ENCODE assay signal across 11 mouse cellular contexts in the genomic region with DNA sequence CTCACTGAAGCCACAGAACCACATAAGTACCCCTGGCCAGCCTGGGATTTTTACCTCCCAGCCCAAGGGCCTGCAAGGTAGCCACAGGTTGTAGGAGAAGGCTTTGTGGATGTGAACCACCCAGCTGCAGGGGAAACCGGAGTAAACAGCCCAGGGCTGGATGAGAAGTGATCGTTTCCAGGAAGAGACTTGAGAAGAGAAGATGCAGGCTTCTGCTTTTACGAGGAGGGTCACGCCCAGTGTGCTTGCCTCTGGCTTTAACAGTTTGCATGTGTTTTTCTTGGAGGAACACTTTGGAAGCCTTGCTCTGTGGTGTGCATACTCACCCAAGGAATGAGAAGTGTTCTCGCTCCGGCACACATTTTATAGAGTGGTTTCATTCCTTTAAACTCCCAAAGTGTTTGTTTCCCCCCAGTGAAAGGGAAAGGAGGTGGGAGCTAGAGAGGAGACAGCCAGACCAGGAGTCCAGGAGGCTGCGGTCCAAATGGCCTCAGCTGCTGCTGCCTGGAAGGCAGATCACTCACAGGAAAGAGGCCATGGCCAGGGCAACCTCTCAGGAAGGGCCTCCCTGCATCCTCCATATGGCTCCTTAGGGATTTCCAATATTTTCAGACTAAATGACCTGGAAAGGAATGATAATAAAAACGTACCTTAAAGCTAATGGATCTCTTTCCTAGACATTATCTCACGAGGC.
DNase-seq lines count a peak whose midpoint lies in the region; ATAC-seq lines count a peak whose summit lies in the region.
"Had no signal": no experiment of that assay in that cellular context is flagged by ENCODE, and none has a peak within 500 bp of the region (broad histone marks: within the 10 kb centered on the region; RNA-seq: fewer than 3 reads in every experiment).

No protein-coding gene starts in this region.

- no peaks in the 10 kb centered on the region for H3K9me3 ChIP-seq in heart, embryonic 11.5 days (replicated peaks; ENCODE audit: control insufficient read depth, low read length)
- H3K9me3 ChIP-seq in limb, embryonic 10.5 days (replicated peaks), result no peaks in the 10 kb centered on the region

- ATAC-seq in heart, embryonic 11.5 days (replicated peaks; ENCODE audit: insufficient number of reproducible peaks, low FRiP score, low TSS enrichment), result no peak
- 0 out of 2 replicates have a peak, but pooled peaks have one; percentile 32 for ATAC-seq in common myeloid progenitor, adult 5-6 weeks (replicated peaks; ENCODE audit: low read depth, poor library complexity, severe bottlenecking)
- no peak for ATAC-seq in CD4-positive, CD25-positive, alpha-beta regulatory T cell, adult 4 months

- H3K4me2 ChIP-seq in heart, embryonic 11.5 days, result no peak overlapping the region
- H3K4me2 ChIP-seq: liver, embryonic 11.5 days had no signal

- H3K4me3 ChIP-seq in heart, embryonic 11.5 days (ENCODE audit: low read depth, low read length), result no peak overlapping the region
- H3K4me3 ChIP-seq in limb, embryonic 10.5 days, result no peak overlapping the region

- H3K9ac ChIP-seq in heart, embryonic 11.5 days (ENCODE audit: low read depth, low read length), result no peak overlapping the region

- no peaks in the 10 kb centered on the region for H3K36me3 ChIP-seq in heart, embryonic 11.5 days (ENCODE audit: control insufficient read depth, insufficient read depth, low read length)
- no peaks in the 10 kb centered on the region for H3K36me3 ChIP-seq in limb, embryonic 10.5 days

- H3K4me1 ChIP-seq in heart, embryonic 11.5 days (ENCODE audit: control insufficient read depth, insufficient read depth, low read length), result no peaks in the 10 kb centered on the region
- peaks cover 21% of the 10 kb centered on the region for H3K4me1 ChIP-seq in limb, embryonic 10.5 days

- H3K27ac ChIP-seq in heart, embryonic 11.5 days (ENCODE audit: low read depth, low read length), result no peak overlapping the region
- H3K27ac ChIP-seq in limb, embryonic 10.5 days, result peak overlapping the region; percentile 46; the same call in 1 of the 2 replicates

- H3K27me3 ChIP-seq in heart, embryonic 11.5 days (ENCODE audit: control insufficient read depth, insufficient read depth, low read length), result no peaks in the 10 kb centered on the region
- H3K27me3 ChIP-seq in limb, embryonic 10.5 days (ENCODE audit: low read depth, poor library complexity, severe bottlenecking), result no peaks in the 10 kb centered on the region

- WGBS in heart, embryonic 11.5 days (ENCODE audit: insufficient replicate concordance), result 60% methylated on average over 9 of the region's 9 CpGs
- 42% methylated on average over 9 of the region's 9 CpGs for WGBS in limb, embryonic 10.5 days

- intact Hi-C loops in gastrocnemius, postnatal 14 days (cut with DNase I; ENCODE audit: low total_unique reads), result no loop called here

- peak; percentile 41 for DNase-seq in heart, adult 8-10 months (ENCODE audit: low spot score)
- peak; percentile 69 for DNase-seq in gastrocnemius, postnatal 14 days
- DNase-seq in limb, embryonic 10.5 days (ENCODE audit: low spot score), result no peak
- no peak for DNase-seq in spleen, postnatal 36 days (ENCODE audit: low spot score in 2 of 2)
- no peak for DNase-seq in frontal cortex, postnatal 14 days (ENCODE audit: low spot score in 2 of 2)
- DNase-seq: adrenal gland, postnatal 14 days; right cerebral cortex, postnatal 14 days had no signal

Comparison
In these comparisons a context has a peak if more than half of its experiments do, and no peak if none do; other contexts are left out.
1. DNase-seq: peak in heart, adult 8-10 months (single experiment) and gastrocnemius, postnatal 14 days (single experiment); none in limb, embryonic 10.5 days (single experiment), spleen, postnatal 36 days (0 of 2) and frontal cortex, postnatal 14 days (0 of 2).